Comparison of ENCODE assay signal across 13 mouse cellular contexts in genomic region chr1:25490174-25490573, GRCm38 (mm10).
"Had no signal": no experiment of that assay in that cellular context is flagged by ENCODE, and none has a peak within 500 bp of the region (broad histone marks: within the 10 kb centered on the region; RNA-seq: fewer than 3 reads in every experiment).

No protein-coding gene starts in this region.

- H3K36me3 ChIP-seq: liver, embryonic 15.5 days; stomach, embryonic 15.5 days had no signal

- DNase-seq: kidney, adult 8-10 months; kidney, postnatal 25 days; left cerebral cortex, postnatal 4 days; lung, adult 2 months; lung, postnatal 36 days; right cerebral cortex, postnatal 14 days; thymus, postnatal 36 days had no signal

- H3K27me3 ChIP-seq: liver, embryonic 15.5 days; midbrain, embryonic 13.5 days; stomach, embryonic 15.5 days had no signal

- ATAC-seq: intestine, postnatal 0 days; lung, postnatal 0 days; midbrain, embryonic 13.5 days had no signal

- H3K9ac ChIP-seq: liver, embryonic 15.5 days; midbrain, embryonic 13.5 days; stomach, embryonic 15.5 days had no signal

- H3K4me2 ChIP-seq: liver, embryonic 11.5 days; liver, embryonic 15.5 days; midbrain, embryonic 13.5 days; stomach, embryonic 15.5 days had no signal

- H3K4me1 ChIP-seq: liver, embryonic 15.5 days; midbrain, embryonic 13.5 days; stomach, embryonic 15.5 days had no signal

- H3K4me3 ChIP-seq: liver, embryonic 15.5 days; midbrain, embryonic 13.5 days; stomach, embryonic 15.5 days had no signal

- H3K27ac ChIP-seq: liver, embryonic 15.5 days; midbrain, embryonic 13.5 days; stomach, embryonic 15.5 days had no signal

- H3K9me3 ChIP-seq: liver, embryonic 15.5 days; midbrain, embryonic 13.5 days; stomach, embryonic 15.5 days had no signal
